Mouse (Mus musculus): ENCODE data around the gene Jazf1.
A peak's percentile ranks its signal among the peaks of the same experiment; 100 is the strongest.

The Jazf1 gene

GRCm38 (mm10) chr6:52954861-52955260 lies 113.6 kb downstream of the Jazf1 start:
- no peak for DNase-seq

- peak; percentile 29 to 34 for DNase-seq
Observed at GRCm38 (mm10) chr6:52954441-52954840, 114.0 kb downstream of the Jazf1 start.

GRCm38 (mm10) chr6:52952526-52952900 lies 115.9 kb downstream of the Jazf1 start:
- DNase-seq: no peak

- no peak for DNase-seq
Observed at GRCm38 (mm10) chr6:52951871-52952525, 116.4 kb downstream of the Jazf1 start.

- DNase-seq: no peak
Observed at GRCm38 (mm10) chr6:52950371-52950770, 118.1 kb downstream of the Jazf1 start.

- DNase-seq: no peak
Observed at GRCm38 (mm10) chr6:52942534-52942933, 125.9 kb downstream of the Jazf1 start.

GRCm38 (mm10) chr6:52942101-52942500 lies 126.3 kb downstream of the Jazf1 start:
- no peak for DNase-seq

GRCm38 (mm10) chr6:52937916-52938315 lies 130.5 kb downstream of the Jazf1 start:
- DNase-seq: no peak

- DNase-seq: peak; percentile 41 to 84
Observed at GRCm38 (mm10) chr6:52936995-52937394, 131.4 kb downstream of the Jazf1 start.

GRCm38 (mm10) chr6:52934021-52934420 lies 134.4 kb downstream of the Jazf1 start:
- DNase-seq: no peak

GRCm38 (mm10) chr6:52932603-52933178 lies 135.7 kb downstream of the Jazf1 start:
- DNase-seq: no peak

GRCm38 (mm10) chr6:52929358-52929757 lies 139.1 kb downstream of the Jazf1 start:
- DNase-seq: no peak

- DNase-seq: peak in 1 of 2 experiments; percentile 37
Observed at GRCm38 (mm10) chr6:52926947-52927346, 141.5 kb downstream of the Jazf1 start.

- no peak for DNase-seq
Observed at GRCm38 (mm10) chr6:52925458-52926042, 142.9 kb downstream of the Jazf1 start.

- no peak for DNase-seq
Observed at GRCm38 (mm10) chr6:52921248-52921647, 147.2 kb downstream of the Jazf1 start.

- DNase-seq: no peak
Observed at GRCm38 (mm10) chr6:52920719-52921118, 147.7 kb downstream of the Jazf1 start.

- DNase-seq: no peak
Observed at GRCm38 (mm10) chr6:52919442-52919841, 149.0 kb downstream of the Jazf1 start.

- DNase-seq: peak; percentile 71 to 88
Observed at GRCm38 (mm10) chr6:52918980-52919379, 149.5 kb downstream of the Jazf1 start.

GRCm38 (mm10) chr6:52917471-52917870 lies 151.0 kb downstream of the Jazf1 start:
- DNase-seq: peak; percentile 42 to 43

GRCm38 (mm10) chr6:52916836-52917376 lies 151.5 kb downstream of the Jazf1 start:
- DNase-seq: peak; percentile 75 to 80

GRCm38 (mm10) chr6:52914921-52915320 lies 153.5 kb downstream of the Jazf1 start:
- no peak for DNase-seq

GRCm38 (mm10) chr6:52912143-52912918 lies 156.1 kb downstream of the Jazf1 start:
- DNase-seq: no peak

GRCm38 (mm10) chr6:52906801-52907200 lies 161.6 kb downstream of the Jazf1 start:
- DNase-seq: no peak

Data from kidney, postnatal 36 days (tissue).